8 mouse cellular contexts compared by ENCODE assay signal in genomic region chr6:15720461-15720817, GRCm38 (mm10). TPM values are rescaled to one million over a fixed set of nuclear protein-coding genes. Genes with fewer than 3 reads are reported as not detected.
DNase-seq lines count a peak whose midpoint lies in the region; ATAC-seq lines count a peak whose summit lies in the region.

Mdfic (plus strand) TSS chr6:15720661.

- H3K4me2 ChIP-seq in intestine, embryonic 14.5 days (ENCODE audit: low read length) = peak within 1 kb of the TSS; percentile 66
- H3K4me2 ChIP-seq in liver, embryonic 15.5 days = peak within 1 kb of the TSS; percentile 58
- peak within 1 kb of the TSS; percentile 94 for H3K4me2 ChIP-seq in neural tube, embryonic 12.5 days (replicated peaks)

- H3K9ac ChIP-seq in intestine, embryonic 14.5 days (ENCODE audit: low read length) = peak within 1 kb of the TSS; percentile 80
- peak within 1 kb of the TSS; percentile 46 for H3K9ac ChIP-seq in liver, embryonic 15.5 days
- peak within 1 kb of the TSS; percentile 72 for H3K9ac ChIP-seq in neural tube, embryonic 12.5 days

- 1% methylated on average over 16 of the region's 16 CpGs for WGBS in intestine, embryonic 14.5 days
- under 1% methylated on average over 16 of the region's 16 CpGs for WGBS in liver, embryonic 15.5 days (ENCODE audit: insufficient replicate concordance)
- WGBS in neural tube, embryonic 12.5 days = 2% methylated on average over 16 of the region's 16 CpGs

- ATAC-seq in frontal cortex, adult (ENCODE audit: low TSS enrichment) = peak; percentile 41; the same call in 1 of the 2 replicates
- peak; percentile 74 for ATAC-seq in intestine, embryonic 14.5 days (replicated peaks; ENCODE audit: low FRiP score, low TSS enrichment, low read depth)
- ATAC-seq in liver, embryonic 15.5 days (ENCODE audit: insufficient read depth) = peak; percentile 46
- ATAC-seq in neural tube, embryonic 12.5 days (ENCODE audit: low FRiP score, low read depth) = peak; percentile 54

- H3K4me3 ChIP-seq in intestine, embryonic 14.5 days (ENCODE audit: low read depth, low read length) = peak within 1 kb of the TSS; percentile 71
- H3K4me3 ChIP-seq in liver, embryonic 15.5 days (replicated peaks) = peak within 1 kb of the TSS; percentile 61
- H3K4me3 ChIP-seq in neural tube, embryonic 12.5 days = peak within 1 kb of the TSS; percentile 58

- no peaks in the 10 kb centered on the region; the same call in 1 of the 2 replicates for H3K4me1 ChIP-seq in intestine, embryonic 14.5 days (replicated peaks; ENCODE audit: control insufficient read depth, insufficient read depth, low read length)
- no peaks in the 10 kb centered on the region for H3K4me1 ChIP-seq in liver, embryonic 15.5 days (replicated peaks)
- H3K4me1 ChIP-seq in neural tube, embryonic 12.5 days = peaks cover 6% of the 10 kb centered on the region; the same call in 1 of the 2 replicates

- no peaks in the 10 kb centered on the region for H3K27me3 ChIP-seq in intestine, embryonic 14.5 days (replicated peaks; ENCODE audit: control insufficient read depth, insufficient read depth, low read length)
- peaks cover 12% of the 10 kb centered on the region for H3K27me3 ChIP-seq in liver, embryonic 15.5 days
- H3K27me3 ChIP-seq in neural tube, embryonic 12.5 days (replicated peaks) = peaks cover 3% of the 10 kb centered on the region; the same call in 1 of the 2 replicates

- no peaks in the 10 kb centered on the region for H3K9me3 ChIP-seq in intestine, embryonic 14.5 days (ENCODE audit: control insufficient read depth, low read length)
- H3K9me3 ChIP-seq in liver, embryonic 15.5 days (replicated peaks) = no peaks in the 10 kb centered on the region
- no peaks in the 10 kb centered on the region for H3K9me3 ChIP-seq in neural tube, embryonic 12.5 days

- no peak for DNase-seq in frontal cortex, postnatal 25 days (ENCODE audit: low spot score in 2 of 2)
- peak; percentile 52 to 69 for DNase-seq in adrenal gland, postnatal 4 days (ENCODE audit: low spot score in 2 of 2)
- DNase-seq in gonadal fat pad, adult 2 months (ENCODE audit: low read depth) = no peak
- DNase-seq in intestine, embryonic 14.5 days (ENCODE audit: low spot score) = no peak
- peak; percentile 24 for DNase-seq in yolk sac, embryonic 10.5 days (ENCODE audit: low spot score)

- no peaks in the 10 kb centered on the region for H3K36me3 ChIP-seq in intestine, embryonic 14.5 days (ENCODE audit: control insufficient read depth, insufficient read depth, low read length)
- H3K36me3 ChIP-seq in liver, embryonic 15.5 days (replicated peaks) = no peaks in the 10 kb centered on the region
- no peaks in the 10 kb centered on the region for H3K36me3 ChIP-seq in neural tube, embryonic 12.5 days

- H3K27ac ChIP-seq in intestine, embryonic 14.5 days (ENCODE audit: low read depth) = peak within 1 kb of the TSS; percentile 76
- H3K27ac ChIP-seq in liver, embryonic 15.5 days (replicated peaks) = 0 out of 2 replicates have a peak within 1 kb of the TSS, but pooled peaks have one; percentile 38
- H3K27ac ChIP-seq in neural tube, embryonic 12.5 days = no peak within 1 kb of the TSS

RNA-seq across cellular contexts. Expression of gene Mdfic, which starts in this region (rescaled TPM):
- total RNA-seq in adrenal gland, postnatal 4 days (2021) = 10 to 100 TPM; 51.5 to 56.2 TPM
- polyA plus RNA-seq in gonadal fat pad, adult 2 months (2012; rRNA removed) = 13.0 and 18.7 TPM in 2 replicates
- polyA plus RNA-seq in intestine, embryonic 14.5 days (2014; fragmentation: Nextera tagmentation; extraction: Ambion mirVana) = 8.3 and 8.5 TPM in 2 replicates
- 0.84 and 1.1 TPM in 2 replicates for polyA plus RNA-seq in liver, embryonic 15.5 days (2015; fragmentation: Nextera tagmentation; extraction: Ambion mirVana)
- 2.0 and 2.8 TPM in 2 replicates for polyA plus RNA-seq in neural tube, embryonic 12.5 days (2016; fragmentation: Nextera tagmentation; extraction: Ambion mirVana)

Comparison
In these comparisons a context has a peak if more than half of its experiments do, and no peak if none do; other contexts are left out.
1. DNase-seq: peak in adrenal gland, postnatal 4 days (2 of 2) and yolk sac, embryonic 10.5 days (single experiment); none in frontal cortex, postnatal 25 days (0 of 2), gonadal fat pad, adult 2 months (single experiment) and intestine, embryonic 14.5 days (single experiment).
2. Peak in every context shown above with its lines, with median percentiles within 50 percentile points of each other: ATAC-seq, H3K4me2 ChIP-seq, H3K4me3 ChIP-seq and H3K9ac ChIP-seq.